Mouse (Mus musculus): ENCODE results near the gene Ddx41.

Ddx41 gene

GRCm38 (mm10) chr13:55508531-55508930 lies 27.9 kb downstream of the Ddx41 start:
- in situ Hi-C loops (cut with MboI, MseI), result loop anchor here (5.0 kb wide), 1 partner anchor 49 kb away; no protein-coding TSS in a partner anchor

- in situ Hi-C loops (cut with MboI, MseI), result loop anchor here (5.0 kb wide), 1 partner anchor 49 kb away; no protein-coding TSS in a partner anchor
Observed at GRCm38 (mm10) chr13:55507877-55508276, 28.6 kb downstream of the Ddx41 start.

- in situ Hi-C loops (cut with MboI, MseI), result loop anchor here (5.0 kb wide), 1 partner anchor 51 kb away; no protein-coding TSS in a partner anchor
Observed at GRCm38 (mm10) chr13:55506697-55507096, 29.8 kb downstream of the Ddx41 start.

- in situ Hi-C loops (cut with MboI, MseI), result loop anchor here (5.0 kb wide), 1 partner anchor 51 kb away; no protein-coding TSS in a partner anchor
Observed at GRCm38 (mm10) chr13:55505810-55506209, 30.6 kb downstream of the Ddx41 start.

GRCm38 (mm10) chr13:55504390-55504789 lies 32.1 kb downstream of the Ddx41 start:
- in situ Hi-C loops (cut with MboI, MseI), result no loop called here

GRCm38 (mm10) chr13:55502405-55502804 lies 34.1 kb downstream of the Ddx41 start:
- in situ Hi-C loops (cut with MboI, MseI), result no loop called here

GRCm38 (mm10) chr13:55500575-55500974 lies 35.9 kb downstream of the Ddx41 start:
- in situ Hi-C loops (cut with MboI, MseI), result no loop called here

- in situ Hi-C loops (cut with MboI, MseI), result no loop called here
Observed at GRCm38 (mm10) chr13:55498906-55499305, 37.6 kb downstream of the Ddx41 start.

- in situ Hi-C loops (cut with MboI, MseI), result no loop called here
Observed at GRCm38 (mm10) chr13:55496661-55497060, 39.8 kb downstream of the Ddx41 start.

GRCm38 (mm10) chr13:55495702-55496101 lies 40.8 kb downstream of the Ddx41 start:
- in situ Hi-C loops (cut with MboI, MseI), result no loop called here

GRCm38 (mm10) chr13:55494883-55495621 lies 41.4 kb downstream of the Ddx41 start:
- in situ Hi-C loops (cut with MboI, MseI), result no loop called here

GRCm38 (mm10) chr13:55494257-55494656 lies 42.2 kb downstream of the Ddx41 start:
- in situ Hi-C loops (cut with MboI, MseI), result no loop called here

GRCm38 (mm10) chr13:55487578-55488498 lies 48.6 kb downstream of the Ddx41 start, which contains the start of gene Dbn1:
Gene Dbn1 (minus strand): TSS chr13:55488111.
- in situ Hi-C loops (cut with MboI, MseI), result no loop called here

GRCm38 (mm10) chr13:55486916-55487577 lies 49.4 kb downstream of the Ddx41 start:
- in situ Hi-C loops (cut with MboI, MseI), result no loop called here

- in situ Hi-C loops (cut with MboI, MseI), result no loop called here
Observed at GRCm38 (mm10) chr13:55486029-55486794, 50.2 kb downstream of the Ddx41 start.

GRCm38 (mm10) chr13:55484520-55485088 lies 51.9 kb downstream of the Ddx41 start:
- in situ Hi-C loops (cut with MboI, MseI), result no loop called here

GRCm38 (mm10) chr13:55483593-55483992 lies 52.9 kb downstream of the Ddx41 start:
- in situ Hi-C loops (cut with MboI, MseI), result no loop called here

- in situ Hi-C loops (cut with MboI, MseI), result no loop called here
Observed at GRCm38 (mm10) chr13:55483071-55483470, 53.4 kb downstream of the Ddx41 start.

- in situ Hi-C loops (cut with MboI, MseI), result no loop called here
Observed at GRCm38 (mm10) chr13:55482542-55482941, 53.9 kb downstream of the Ddx41 start.
